Mouse (Mus musculus) MEL (cell line): Measurements from ENCODE around the gene Gm20388.
A peak's percentile ranks its signal among the peaks of the same experiment; 100 is the strongest.

Experiments used
- CHD2 ChIP-seq: IDR thresholded peaks from 2 replicates; pipeline ENCODE4 v1.6.1; 2011; ENCODE audit warnings: low read length, improper control_type of control experiment
- CTCF ChIP-seq, 3 experiments: IDR thresholded peaks in 2 of 3; conservative IDR thresholded peaks in 1 of 3; 2 replicates each; pipeline ENCODE4 v1.5.1; 2011 to 2012; ENCODE audit warnings: low read length in 3 of 3, low read depth in 2 of 3, mild to moderate bottlenecking in 2 of 3, improper control_type of control experiment in 1 of 3, inconsistent platforms in 1 of 3, mixed read lengths in 1 of 3, moderate library complexity in 1 of 3; ENCODE audit not compliant: control insufficient read depth in 1 of 3, insufficient read depth in 1 of 3, poor library complexity in 1 of 3, severe bottlenecking in 1 of 3
- E2F4 ChIP-seq: IDR thresholded peaks from 2 replicates; pipeline ENCODE4 v1.6.1; 2011; ENCODE audit warnings: low read depth, low read length, improper control_type of control experiment, borderline replicate concordance
- EP300 ChIP-seq, 2 experiments: IDR thresholded peaks; 2 replicates each; pipeline ENCODE4 v1.6.1; 2011; ENCODE audit warnings: improper control_type of control experiment in 2 of 2, low read length in 2 of 2, low read depth in 1 of 2, mild to moderate bottlenecking in 1 of 2
- GATA1 ChIP-seq: IDR thresholded peaks from 2 replicates; pipeline ENCODE4 v1.6.1; 2011; ENCODE audit warnings: low read depth, low read length, improper control_type of control experiment
- JUND ChIP-seq: IDR thresholded peaks from 2 replicates; pipeline ENCODE4 v1.6.1; 2011; ENCODE audit warnings: low read depth, mild to moderate bottlenecking, improper control_type of control experiment, low read length
- NELFE ChIP-seq: IDR thresholded peaks from 2 replicates; pipeline ENCODE4 v1.6.1; 2011; ENCODE audit warnings: low read depth, low read length, improper control_type of control experiment
- POLR2A ChIP-seq, 2 experiments: IDR thresholded peaks; 2 replicates each; pipeline ENCODE4 v1.6.1; 2011 to 2012; ENCODE audit warnings: low read length in 2 of 2, mild to moderate bottlenecking in 2 of 2, control low read depth in 1 of 2, improper control_type of control experiment in 1 of 2, low read depth in 1 of 2, moderate library complexity in 1 of 2; ENCODE audit not compliant: control insufficient read depth in 1 of 2, insufficient read depth in 1 of 2, poor library complexity in 1 of 2
- POLR2AphosphoS5 ChIP-seq: IDR thresholded peaks from 2 replicates; pipeline ENCODE4 v1.6.1; 2012; ENCODE audit warnings: low read depth, borderline replicate concordance, mild to moderate bottlenecking, inconsistent platforms, low read length, moderate library complexity, mixed read lengths
- TAL1 ChIP-seq: IDR thresholded peaks from 2 replicates; pipeline ENCODE4 v1.6.1; 2012; ENCODE audit warnings: mild to moderate bottlenecking, inconsistent platforms, low read length, moderate library complexity, mixed read lengths
- USF1 ChIP-seq: IDR thresholded peaks from 2 replicates; pipeline ENCODE4 v1.6.1; 2014; ENCODE audit warnings: low read depth, mild to moderate bottlenecking, inconsistent platforms, low read length, improper control_type of control experiment, moderate library complexity
- USF2 ChIP-seq, 2 experiments: IDR thresholded peaks; 2 replicates each; pipeline ENCODE4 v1.6.1; 2011 to 2012; ENCODE audit warnings: improper control_type of control experiment in 2 of 2, low read length in 2 of 2, borderline replicate concordance in 1 of 2, inconsistent platforms in 1 of 2, low read depth in 1 of 2, mild to moderate bottlenecking in 1 of 2; ENCODE audit not compliant: insufficient read depth in 1 of 2
- ZC3H11A ChIP-seq: IDR thresholded peaks from 2 replicates; pipeline ENCODE4 v1.6.1; 2012; ENCODE audit warnings: low read depth, mild to moderate bottlenecking, inconsistent platforms, low read length, improper control_type of control experiment
- ZMIZ1 ChIP-seq: IDR thresholded peaks from 2 replicates; pipeline ENCODE4 v1.6.1; 2012; ENCODE audit warnings: low read depth, mild to moderate bottlenecking, inconsistent platforms, low read length, improper control_type of control experiment, moderate library complexity

DNA sequence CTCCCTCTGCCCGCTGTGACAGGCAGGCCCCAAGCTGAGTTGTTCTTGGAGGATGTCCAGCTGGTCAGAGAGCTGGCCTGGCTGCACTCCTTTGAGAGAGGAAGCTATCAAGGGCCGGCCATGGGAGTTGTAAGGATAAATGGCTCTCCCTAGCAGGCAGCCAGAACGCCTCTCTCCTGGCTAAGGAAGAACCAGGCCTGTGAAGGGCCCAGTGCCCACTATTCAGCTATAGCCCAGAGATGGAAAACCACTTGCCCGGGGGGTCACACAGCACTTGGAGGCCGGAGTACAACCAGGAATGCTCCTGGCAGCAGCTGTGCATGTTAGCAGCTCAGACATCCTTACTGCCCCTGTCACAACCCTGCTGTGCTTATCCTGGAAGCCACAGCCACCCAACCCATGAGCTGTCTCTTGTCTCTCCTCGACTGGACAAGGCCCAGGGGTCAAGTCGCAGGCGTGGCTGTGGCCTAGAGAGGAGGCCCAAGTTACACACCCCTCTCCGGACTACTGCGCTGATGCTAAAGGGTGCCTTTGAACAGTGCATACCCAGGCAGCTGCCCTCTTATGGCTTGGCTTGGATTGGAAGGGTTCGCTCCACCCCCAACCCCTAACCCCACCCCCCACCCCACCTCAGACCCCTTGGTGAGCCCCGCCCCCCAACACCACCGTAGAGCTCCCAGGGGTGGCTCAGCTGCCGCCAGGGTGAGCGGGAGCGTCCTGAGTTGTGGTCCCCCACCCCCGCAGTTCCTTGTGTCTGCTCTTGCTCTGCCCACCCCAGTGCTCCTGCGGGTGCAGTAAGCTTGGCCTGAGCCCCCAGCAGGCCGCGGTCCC is 593.8 kb downstream of the Gm20388 start:
- TF ChIP-seq NELFE (no peak), USF1 (no peak), USF2 (IDR thresholded peaks at IDR 0.05; ENCODE audit: borderline replicate concordance in 1 of 2, insufficient read depth in 1 of 2, low read depth in 1 of 2, low read length in 2 of 2) (no peak), POLR2A (IDR thresholded peaks at IDR 0.05; ENCODE audit: control insufficient read depth in 1 of 2, insufficient read depth in 1 of 2, low read depth in 1 of 2, low read length in 2 of 2, poor library complexity in 1 of 2) (0 out of 4 replicates have a peak, but pooled peaks of 1 of the 2 experiments have one; percentile 6), E2F4 (no peak), CTCF (IDR thresholded peaks at IDR 0.05 in 2 of 3, conservative IDR thresholded peaks at IDR 0.05 in 1 of 3; ENCODE audit: control insufficient read depth in 1 of 3, insufficient read depth in 1 of 3, low read depth in 2 of 3, low read length in 3 of 3, poor library complexity in 1 of 3, severe bottlenecking in 1 of 3) (no peak), ZC3H11A (no peak), ZMIZ1 (no peak), TAL1 (no peak), JUND (no peak), GATA1 (no peak), CHD2 (no peak), POLR2AphosphoS5 (no peak), EP300 (IDR thresholded peaks at IDR 0.05; ENCODE audit: low read depth in 1 of 2, low read length in 2 of 2) (no peak)
